Mouse (Mus musculus): ENCODE measurements around the gene Faf1.

Faf1 gene

DNA sequence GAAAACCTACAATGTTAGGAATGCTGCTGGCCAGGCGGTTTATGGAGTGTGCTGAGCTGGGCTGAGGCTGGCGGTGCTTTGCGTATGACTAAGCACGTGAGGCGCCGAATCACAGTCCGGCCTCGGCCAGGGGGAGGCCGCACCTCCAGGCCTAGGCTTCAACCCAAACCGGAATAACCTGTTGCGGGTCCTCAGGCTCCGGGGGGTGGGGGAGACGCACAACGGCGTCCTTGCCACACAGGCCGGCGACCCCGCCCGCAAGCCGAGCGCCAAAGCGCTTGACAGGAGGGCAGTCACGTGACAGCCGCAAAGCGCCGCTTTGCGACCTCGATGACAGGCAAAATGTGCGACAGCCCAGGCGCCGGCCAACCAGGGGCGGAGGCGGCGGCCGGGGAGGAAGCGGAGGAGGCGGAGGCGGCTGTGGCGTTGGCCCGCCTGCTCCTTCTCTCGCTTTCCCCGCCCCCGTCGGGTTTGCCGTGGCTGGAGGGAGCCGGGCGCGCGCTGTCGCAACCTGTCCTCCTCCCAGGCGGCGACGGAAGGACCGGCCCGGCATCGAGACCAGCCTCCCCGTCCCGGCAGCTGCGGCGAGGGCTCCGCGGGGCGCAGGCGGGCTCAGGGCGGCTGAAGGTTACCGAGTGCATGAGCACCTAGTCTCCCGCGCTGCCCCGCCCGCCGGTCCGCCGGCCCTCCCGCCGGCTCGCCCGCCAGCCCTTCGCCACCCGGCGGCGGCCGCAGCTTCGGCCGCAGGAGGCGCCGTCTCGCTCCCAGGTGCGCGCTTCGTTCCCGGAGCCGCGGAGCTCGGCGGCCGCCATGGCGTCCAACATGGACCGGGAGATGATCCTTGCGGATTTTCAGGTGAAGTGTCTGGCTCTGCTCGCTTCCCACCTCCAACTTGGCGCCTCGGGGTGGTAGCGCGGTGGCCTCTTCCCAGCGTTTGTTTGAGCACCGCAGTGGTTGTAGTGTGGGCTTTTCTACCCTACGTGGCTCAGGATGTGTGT lies at the start of gene Faf1:
Gene Faf1 (plus strand): TSS at position 371 of the 998 bp plus-strand sequence.
- peak; percentile 98 for DNase-seq (ENCODE audit: low read depth)

DNA sequence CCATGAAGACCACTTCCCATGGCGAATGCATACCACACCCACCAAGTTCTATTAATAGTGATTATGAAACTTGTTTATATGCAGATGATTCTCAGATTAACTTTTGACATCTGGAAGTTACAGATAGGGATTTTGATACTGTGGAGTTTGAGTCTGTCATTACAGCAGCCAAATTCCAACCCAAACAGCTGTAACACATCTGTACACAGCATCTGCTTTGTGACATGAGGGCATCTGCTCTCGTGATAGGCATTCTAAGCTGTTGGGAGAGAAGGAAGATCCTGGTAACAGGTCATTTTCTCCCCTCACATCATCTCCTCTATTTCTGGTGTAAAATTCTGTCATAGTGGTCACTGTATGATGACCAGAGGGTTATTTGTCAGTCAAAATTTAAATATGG lies 46.2 kb upstream of the Faf1 start:
- no peak for DNase-seq (ENCODE audit: low read depth)

DNA sequence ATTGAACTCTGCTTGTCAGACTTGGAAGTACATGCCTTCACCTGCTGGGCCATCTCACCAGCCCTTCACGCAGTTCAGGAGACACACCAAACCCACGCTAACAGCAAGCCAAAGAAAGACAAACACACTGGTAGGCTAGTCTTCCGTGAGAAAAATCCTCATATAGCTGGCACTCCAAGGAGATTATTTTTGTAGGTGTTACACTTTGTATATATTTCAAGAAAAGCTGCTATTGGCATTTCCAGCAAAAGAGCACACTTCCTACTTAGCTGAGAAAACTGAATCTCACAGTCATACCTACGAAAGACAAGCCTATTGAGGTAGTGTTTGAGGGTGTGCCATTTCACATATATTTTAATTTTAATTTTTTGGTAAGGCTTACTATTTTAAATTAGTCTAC lies 45.4 kb upstream of the Faf1 start:
- DNase-seq (ENCODE audit: low read depth) = no peak

DNA sequence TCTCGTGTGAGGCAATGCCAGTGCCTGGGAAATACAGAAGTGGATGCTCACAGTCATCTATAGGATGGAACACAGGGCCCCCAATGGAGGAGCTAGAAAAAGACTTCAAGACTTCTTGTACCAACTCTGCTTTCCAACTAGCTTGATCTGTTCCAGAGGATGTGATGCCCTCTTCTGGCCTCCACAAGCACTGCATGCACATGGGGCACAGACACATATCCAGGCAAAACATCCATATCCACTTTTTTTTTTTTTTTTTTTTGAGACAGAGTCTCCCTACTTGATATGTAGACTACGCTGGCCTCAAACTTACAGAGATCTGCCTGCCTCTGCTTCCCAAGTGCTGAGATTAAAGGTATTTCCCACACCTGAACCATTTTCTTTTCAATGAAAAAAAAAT lies 41.4 kb upstream of the Faf1 start:
- peak; percentile 62 for DNase-seq (ENCODE audit: low read depth)

DNA sequence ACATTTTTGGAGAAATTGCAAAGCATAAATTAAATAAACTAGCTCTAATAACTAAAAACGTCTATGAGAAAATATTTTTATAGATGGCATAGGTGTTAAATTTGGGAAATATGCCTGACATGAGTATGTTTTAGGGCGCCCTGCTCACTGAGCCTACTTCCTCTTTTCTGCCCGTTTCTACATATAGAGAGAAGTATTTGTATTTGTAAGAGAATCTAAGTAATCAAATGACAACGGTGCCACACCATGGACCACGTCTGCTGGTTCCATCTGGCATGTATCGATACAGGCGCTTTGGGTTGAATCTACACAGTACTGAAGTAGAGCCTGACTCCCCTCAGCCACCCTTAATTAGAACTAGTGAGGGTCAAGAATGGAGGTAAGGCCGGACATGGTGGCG lies 37.0 kb upstream of the Faf1 start:
- DNase-seq (ENCODE audit: low read depth) = no peak

DNA sequence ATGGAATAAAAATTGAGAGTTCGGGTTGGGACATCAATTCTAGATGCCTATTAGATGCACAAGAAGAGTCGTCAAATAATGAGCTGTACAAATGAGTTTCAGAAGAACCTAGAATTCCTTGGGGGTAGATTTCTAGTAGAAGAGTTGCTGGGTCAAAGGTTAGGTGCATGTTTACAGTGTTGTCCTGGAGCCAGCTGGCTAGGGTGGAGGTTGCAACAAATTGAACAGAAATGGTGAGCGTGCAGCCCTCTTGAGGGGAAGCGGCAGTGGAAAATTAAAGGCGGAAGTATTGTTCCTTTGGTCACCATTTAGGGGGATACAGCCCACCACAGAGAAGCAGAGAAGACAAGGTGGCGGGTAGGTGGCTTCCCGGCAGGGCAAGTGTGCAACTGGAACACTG lies 36.2 kb upstream of the Faf1 start:
- no peak for DNase-seq (ENCODE audit: low read depth)

DNA sequence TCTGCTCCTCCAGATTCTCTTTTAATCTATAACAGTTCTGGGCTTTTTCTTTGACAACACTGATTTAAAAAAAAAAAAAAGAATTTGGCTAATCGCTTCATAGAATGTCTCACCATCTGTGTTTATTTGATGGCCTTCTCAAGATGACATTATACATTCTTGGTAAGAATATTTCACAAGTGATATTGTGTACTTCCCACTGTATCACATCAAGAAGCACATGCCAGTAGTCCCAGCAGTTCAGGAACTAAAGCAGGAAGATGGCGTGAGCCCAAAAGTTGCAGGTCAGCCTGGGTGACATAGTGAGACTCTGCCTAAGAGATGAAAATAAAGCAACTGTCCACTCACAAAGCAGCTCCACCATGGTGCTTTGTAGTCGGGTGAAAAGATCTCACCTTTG lies 34.9 kb upstream of the Faf1 start:
- DNase-seq (ENCODE audit: low read depth) = no peak

DNA sequence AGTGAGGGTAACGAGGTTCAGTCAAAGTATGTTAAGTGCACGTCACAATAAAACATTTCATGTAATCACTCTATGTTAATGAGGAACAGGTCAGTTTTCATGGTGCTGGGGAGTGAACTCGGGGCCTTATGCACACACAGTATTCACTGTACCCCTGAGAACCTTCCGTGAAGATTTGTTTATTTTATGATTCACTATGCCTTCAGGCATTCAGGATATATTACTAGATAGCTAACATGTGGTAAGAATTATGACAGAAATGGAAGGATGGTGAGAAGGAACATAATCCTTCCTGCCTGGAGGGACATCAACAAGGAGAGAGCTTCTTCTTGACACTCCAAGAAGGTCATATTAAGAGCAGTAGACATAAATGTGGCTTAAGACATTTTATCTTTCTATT lies 29.1 kb upstream of the Faf1 start:
- no peak for DNase-seq (ENCODE audit: low read depth)

DNA sequence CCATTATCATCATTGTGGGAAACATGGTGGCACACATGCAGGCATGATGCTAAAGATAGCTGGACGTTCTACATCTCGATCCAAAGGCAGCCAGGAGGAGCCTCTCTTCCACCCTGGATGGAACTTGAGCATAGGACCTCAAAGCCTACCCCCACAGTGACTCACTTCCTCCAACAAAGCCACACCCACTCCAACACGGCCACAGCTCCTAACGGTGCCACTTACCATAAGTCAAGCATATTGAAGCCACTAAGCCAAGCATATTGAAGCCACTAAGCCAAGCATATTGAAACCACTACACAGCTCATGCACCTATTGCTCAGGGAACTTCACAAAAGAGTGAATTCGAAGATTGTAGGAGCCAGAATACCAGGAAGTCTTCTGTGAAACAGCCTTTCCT lies 27.1 kb upstream of the Faf1 start:
- DNase-seq (ENCODE audit: low read depth) = peak; percentile 88

DNA sequence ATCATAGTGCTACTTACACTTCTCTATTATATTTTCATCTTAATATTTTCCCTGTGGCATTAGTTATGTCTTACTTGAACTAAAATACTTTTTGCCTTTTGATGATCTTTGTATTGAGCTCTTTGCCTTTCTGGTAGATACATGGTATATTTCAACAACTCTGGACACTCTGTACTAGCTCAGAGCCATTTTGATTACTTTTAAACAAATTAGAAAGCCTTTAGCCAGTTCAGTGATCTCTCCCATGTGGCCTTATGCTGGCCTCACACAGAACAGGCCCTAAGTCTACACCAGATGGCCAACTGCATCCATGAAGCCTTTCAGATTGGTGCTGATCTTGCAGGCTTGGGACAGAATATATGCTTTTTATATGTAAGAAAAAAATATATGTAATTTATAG lies 23.1 kb upstream of the Faf1 start:
- no peak for DNase-seq (ENCODE audit: low read depth)

DNA sequence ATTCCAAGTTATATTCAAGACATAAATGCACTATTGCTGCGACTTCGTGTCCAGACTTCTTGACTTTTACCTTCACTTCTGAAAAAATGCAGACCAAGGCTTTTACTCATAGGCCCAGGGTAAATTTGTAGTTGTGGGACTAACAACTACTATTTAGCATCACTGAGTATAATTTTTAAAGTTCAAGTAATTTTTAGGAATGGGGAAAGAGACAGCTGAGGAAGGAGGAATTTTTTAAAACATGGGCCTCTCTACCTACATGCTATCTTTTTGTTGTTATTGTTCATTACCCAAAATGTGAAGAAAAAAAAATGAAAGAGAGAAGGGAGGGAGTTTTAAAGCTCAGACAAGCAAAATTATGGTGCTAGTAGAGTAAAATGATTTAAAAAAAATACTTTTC lies 21.7 kb upstream of the Faf1 start:
- no peak for DNase-seq (ENCODE audit: low read depth)

DNA sequence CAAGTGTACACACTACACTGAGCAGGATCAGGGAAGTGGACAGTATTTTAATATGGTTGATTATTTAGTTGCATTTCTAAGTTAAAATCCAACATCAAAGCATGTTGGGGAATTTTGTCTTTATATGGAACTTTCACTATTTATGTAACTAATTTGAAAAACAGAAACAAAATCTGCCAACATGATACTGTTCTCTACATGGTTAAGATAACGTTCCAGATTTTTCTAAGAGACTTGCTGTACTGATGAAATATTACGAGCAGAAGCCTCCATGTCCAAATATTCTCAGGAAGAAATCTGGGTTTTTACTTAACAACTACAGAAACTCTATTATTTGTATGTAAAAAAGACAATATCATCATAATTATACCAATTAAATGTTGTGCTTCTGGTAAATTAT lies 20.6 kb upstream of the Faf1 start:
- DNase-seq (ENCODE audit: low read depth) = no peak

DNA sequence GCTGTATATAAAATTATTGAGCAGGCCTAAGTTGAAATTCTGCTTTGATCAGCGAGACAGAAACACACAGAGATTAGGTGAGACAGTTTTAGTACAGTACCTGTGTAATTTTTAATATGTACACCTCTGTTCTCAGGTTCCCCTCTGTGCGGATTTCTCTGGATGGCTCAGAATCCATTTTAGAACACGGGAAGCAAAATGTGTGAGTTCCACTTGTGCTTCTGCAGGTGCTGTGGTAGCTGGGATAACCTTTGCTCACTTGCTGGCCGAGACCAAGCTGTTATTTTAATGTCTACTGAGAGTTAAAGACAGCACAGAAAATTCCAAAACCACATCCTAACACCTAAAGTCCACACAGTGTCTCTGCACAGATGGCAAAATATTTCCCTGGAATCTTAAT lies 20.1 kb upstream of the Faf1 start:
- no peak for DNase-seq (ENCODE audit: low read depth)

DNA sequence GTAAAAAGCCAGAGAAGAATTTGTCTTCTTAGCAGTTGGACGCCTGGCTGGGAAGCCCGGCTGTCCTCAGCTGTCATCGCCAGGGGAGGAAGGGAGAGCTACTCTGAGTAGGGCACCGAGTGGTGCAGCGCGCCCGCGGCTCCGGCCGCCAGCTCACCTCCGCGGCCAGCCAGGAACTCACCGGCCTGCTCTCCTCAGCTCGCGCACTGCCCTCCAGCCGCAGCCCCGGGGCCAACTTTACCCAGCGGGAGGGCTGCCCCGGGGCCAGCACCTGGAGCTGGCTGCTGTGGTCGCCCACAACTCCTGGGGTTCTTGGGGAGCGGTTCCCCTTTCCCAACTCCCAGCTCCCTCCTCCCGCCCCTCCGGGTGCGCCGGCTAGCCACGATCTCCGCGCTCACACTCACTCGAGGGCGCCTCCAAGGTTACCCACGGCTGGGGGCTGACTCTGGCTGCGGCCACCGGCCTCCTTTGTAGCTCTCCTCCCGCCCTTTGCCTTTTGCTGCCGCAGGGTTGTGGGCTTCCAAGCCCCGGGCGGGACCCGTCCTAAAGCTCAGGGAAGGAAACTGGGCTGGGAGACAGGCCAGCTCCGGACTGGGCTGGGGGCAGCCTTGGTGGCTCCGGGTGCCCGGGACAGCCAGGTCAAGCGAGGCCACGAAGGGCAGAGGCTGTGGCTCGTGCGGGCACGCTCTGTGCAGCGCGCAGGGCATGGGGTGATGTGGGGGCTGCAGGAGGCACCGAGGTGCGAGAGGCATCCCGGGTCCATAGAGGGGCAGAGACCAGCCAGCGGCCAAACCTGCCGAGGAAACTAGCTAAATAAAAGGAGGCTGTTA lies 19.2 kb upstream of the Faf1 start:
- DNase-seq (ENCODE audit: low read depth) = peak; percentile 59

DNA sequence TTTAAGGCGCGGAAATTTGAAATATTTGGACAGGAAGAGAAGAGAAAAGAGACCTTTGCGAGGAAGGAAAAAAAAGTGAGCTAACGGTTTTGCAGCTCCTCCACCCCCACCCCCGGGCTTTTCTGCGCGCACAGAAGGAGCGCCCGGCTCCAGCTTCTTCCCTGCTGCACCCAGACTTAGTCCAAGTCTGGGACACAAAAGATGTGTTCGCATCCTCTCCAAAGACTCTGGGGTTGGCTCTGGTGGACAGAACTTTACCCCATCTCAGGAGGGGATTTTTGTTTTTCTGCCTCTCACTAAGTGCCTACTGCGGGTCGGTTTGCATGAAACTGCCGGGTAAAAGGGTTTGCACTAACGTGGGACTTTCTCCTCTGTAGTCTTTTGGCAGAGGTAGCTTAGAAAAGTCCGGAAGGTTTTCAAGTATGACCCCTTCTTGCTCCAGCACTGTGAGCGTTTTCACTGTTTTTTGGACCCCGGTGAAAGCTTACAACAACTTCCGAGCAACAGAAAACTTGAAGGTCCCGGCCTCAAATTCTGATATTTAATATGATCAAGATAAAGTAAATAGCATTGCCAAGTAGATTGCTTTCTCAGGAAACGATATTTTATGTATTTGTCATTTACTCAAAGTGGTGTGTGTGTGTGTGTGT lies 18.4 kb upstream of the Faf1 start:
- DNase-seq (ENCODE audit: low read depth) = peak; percentile 63

DNA sequence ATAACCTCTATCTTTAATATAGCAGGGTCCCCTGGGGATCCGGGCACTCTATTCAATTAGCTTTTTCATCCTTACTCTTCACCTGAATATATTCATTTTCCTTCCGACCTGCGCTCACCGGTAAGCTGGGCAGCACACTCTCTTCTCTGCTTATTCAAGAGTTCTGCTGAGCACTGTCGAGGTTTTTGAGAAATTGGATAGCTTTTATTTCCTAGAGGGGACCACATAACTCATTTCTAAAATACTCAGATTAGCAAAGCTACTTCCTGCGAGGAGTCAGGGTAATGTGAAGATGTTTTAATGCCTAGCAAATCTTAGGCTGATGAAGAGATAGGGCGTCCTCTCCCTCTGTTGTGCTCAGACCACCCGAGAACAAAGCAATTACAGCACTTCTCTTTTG lies 17.6 kb upstream of the Faf1 start:
- DNase-seq (ENCODE audit: low read depth) = no peak

DNA sequence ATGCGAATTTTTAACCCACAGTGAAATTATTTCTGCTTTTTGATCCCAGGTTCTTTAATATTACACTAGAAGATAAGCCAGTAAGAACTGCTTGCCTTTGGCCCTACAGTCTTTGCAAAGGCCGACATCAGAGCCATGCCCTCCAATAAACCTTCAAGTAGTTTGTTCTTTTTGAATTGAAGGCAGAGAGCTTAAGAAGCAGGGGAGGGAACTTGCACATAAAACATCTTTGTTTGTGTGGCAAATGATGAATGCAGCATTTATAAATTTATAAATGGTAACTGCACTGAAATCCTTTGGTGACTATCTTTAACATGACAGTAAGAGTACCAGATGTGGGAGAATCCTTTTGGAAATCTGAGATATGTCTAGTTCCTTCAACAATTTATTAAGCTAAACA lies 16.8 kb upstream of the Faf1 start:
- DNase-seq (ENCODE audit: low read depth) = no peak

DNA sequence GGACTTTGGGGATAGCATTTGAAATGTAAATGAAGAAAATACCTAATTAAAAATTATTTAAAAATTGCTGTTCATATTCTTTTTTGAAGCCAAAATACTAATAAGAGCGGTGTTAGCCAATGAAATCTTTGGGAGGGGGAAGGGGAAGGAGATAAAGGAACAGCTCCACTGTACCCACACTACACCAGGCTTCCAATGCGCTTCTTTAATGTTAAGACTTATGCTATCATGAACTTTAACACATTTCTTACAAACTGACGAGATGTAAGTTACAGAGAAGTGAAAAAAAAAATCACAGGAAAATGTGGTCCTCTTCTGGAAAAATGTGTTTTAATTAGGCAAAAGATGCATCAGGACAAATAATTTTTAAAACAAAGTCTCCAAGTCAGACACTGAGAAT lies 15.8 kb upstream of the Faf1 start:
- DNase-seq (ENCODE audit: low read depth) = no peak

DNA sequence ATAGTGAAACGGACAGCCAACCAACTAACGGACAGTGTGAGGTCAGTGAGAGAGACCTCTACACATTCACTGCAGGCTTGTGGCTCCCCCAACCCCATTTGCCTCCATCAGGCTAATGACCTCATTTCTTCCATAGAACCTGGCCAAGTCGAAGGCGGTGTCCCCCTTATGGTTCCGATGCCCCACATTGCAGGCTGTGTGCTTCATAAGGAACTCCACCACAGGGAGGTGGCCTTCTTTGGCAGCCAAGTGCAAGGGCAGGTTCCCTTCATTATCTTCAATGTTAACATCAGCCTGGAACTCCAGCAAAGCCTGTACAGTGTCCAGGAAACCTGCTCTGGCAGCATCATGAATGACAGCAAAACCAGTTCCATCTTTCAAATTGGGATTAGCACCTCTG lies 15.2 kb upstream of the Faf1 start:
- no peak for DNase-seq (ENCODE audit: low read depth)

DNA sequence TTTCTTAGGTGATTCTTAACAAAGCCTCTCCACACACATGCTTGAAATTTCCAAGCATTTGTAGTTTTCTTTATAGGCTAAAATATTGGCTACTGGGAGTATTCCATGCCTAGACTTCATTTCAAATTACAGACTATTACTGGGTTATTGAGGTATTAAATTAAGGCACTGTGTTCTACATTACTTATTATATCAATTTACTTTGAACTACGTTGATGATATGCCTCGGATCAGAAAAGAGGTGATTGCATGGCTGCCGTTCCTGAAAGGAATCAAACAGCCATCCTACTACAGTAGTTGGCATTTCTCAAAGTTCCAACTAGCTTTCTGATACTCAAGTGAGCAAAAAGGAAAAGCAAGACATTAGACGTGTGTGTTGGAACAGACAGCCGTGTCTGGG lies 14.1 kb upstream of the Faf1 start:
- no peak for DNase-seq (ENCODE audit: low read depth)

DNA sequence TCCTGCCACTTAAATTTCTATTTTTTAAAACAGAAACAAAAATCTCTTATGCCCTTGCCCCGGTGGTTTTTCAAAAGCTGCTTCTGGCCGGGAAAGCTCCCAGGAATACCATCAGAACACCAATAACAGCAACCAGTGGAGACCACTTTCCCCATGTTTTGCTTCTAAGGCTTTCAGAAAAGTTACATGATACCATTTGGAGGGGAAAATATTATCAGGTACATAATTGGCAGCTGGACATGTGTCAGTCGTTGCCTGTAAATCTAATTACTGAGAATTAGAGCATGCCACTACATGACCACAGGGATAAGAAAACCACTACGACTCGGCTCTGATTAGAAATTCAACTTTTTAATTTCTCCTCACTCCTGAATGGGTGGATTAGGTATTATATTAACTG lies 12.3 kb upstream of the Faf1 start:
- no peak for DNase-seq (ENCODE audit: low read depth)

DNA sequence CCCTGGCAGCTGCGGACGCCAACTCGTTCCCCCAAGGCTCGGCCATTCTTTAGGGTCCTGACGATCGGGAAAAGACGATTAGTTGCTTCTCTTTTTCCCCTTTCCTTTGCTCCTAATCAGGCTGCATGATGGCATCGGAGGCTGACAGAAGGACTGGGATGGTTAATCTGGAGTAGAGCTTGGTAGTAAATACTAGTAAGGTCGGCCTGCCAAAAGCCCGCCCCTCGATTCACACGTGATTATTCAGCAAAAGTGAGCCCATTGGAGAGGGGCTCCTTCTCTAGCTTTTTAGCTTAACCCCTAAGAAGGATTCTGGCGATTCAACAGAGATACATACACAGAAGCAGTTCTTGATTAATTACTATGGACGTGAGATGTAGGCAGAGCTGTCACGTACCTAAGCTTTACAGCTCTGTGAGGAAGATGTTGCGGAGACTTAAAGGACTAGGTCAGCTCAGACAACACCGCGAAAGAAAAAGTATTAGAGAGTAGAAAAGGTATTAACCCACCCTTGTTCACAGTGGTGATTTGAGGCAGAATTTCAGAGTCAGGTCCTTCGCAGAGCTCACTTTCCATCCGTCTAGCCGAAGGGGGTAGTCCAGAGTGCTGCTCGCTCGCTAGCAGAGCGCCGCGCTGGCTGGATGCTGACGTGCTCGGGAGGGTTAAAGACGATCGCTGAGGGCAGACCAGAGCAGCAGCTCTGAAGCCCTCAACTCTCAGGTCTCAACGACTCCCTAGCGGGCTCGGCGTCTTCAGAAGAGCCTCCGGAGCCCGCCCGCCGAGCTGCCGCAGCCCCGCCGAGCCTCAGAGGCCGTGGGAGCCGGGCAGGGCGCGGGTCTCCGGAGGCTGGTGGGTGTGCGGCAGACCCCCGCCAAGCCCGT lies 11.0 kb upstream of the Faf1 start:
- DNase-seq (ENCODE audit: low read depth) = peak; percentile 88
